Mouse (Mus musculus) G1E (cell line): Measurements from ENCODE around the gene Phf21b. TPM values are rescaled to one million over a fixed set of nuclear protein-coding genes. Genes with fewer than 3 reads are reported as not detected.

Experiments
- ATAC-seq: 2 replicates; pipeline ENCODE4 v1.8.0; 2016; ENCODE audit warnings: mild to moderate bottlenecking; ENCODE audit not compliant: insufficient number of reproducible peaks, poor library complexity, low FRiP score, severe bottlenecking; ENCODE audit errors: extremely low read depth
- DNase-seq: peaks from one replicate; pipeline ENCODE4 v3.0.0; 2012; ENCODE audit warnings: low spot score
- H3K27me3 ChIP-seq: 2 replicates; pipeline ENCODE4 v1.6.1; 2012; ENCODE audit warnings: mild to moderate bottlenecking, low read length, inconsistent platforms; ENCODE audit not compliant: insufficient read depth
- H3K36me3 ChIP-seq: replicated peaks from 2 replicates; pipeline ENCODE3; 2012; ENCODE audit warnings: mild to moderate bottlenecking, inconsistent platforms
- H3K4me1 ChIP-seq: 2 replicates; pipeline ENCODE4 v1.6.1; 2012; ENCODE audit warnings: low read depth, low read length, inconsistent platforms, mixed read lengths; ENCODE audit not compliant: insufficient read depth
- H3K4me3 ChIP-seq: 2 replicates; pipeline ENCODE4 v1.5.1; 2012; ENCODE audit warnings: low read depth, mild to moderate bottlenecking, inconsistent platforms, low read length, moderate library complexity, mixed read lengths
- H3K9me3 ChIP-seq: replicated peaks from 2 replicates; pipeline ENCODE4 v1.6.1; 2012; ENCODE audit warnings: inconsistent platforms
- CTCF ChIP-seq: IDR thresholded peaks from 2 replicates; pipeline ENCODE4 v1.5.1; 2012; ENCODE audit warnings: low read depth, low read length, inconsistent platforms, mixed read lengths
- GATA1 ChIP-seq: IDR thresholded peaks from 2 replicates; pipeline ENCODE4 v1.6.1; 2012; ENCODE audit warnings: borderline replicate concordance, low read length, inconsistent platforms, mixed read lengths
- GATA2 ChIP-seq: IDR thresholded peaks from 2 replicates; pipeline ENCODE4 v1.6.1; 2012; ENCODE audit warnings: low read depth, low read length, inconsistent platforms, borderline replicate concordance
- POLR2AphosphoS5 ChIP-seq: IDR thresholded peaks from 2 replicates; pipeline ENCODE4 v1.6.1; 2012; ENCODE audit warnings: low read depth, low read length, inconsistent platforms; ENCODE audit not compliant: insufficient replicate concordance
- TAL1 ChIP-seq: conservative IDR thresholded peaks from 2 replicates; pipeline ENCODE4 v1.6.1; 2012; ENCODE audit warnings: low read depth, low read length, inconsistent platforms, mixed read lengths
- polyA plus RNA-seq: library from polyadenylated mRNA; stranded (reverse); fragments of >175 nt; gene quantifications from 2 replicates; pipeline ENCODE4 v1.2.3, GENCODE M21; 2012
- total RNA-seq, 2 experiments: library from RNA; stranded (forward) in 1 of 2; stranded (reverse) in 1 of 2; fragments of 200-1000 nt in 1 of 2; fragments of >200 nt in 1 of 2; fragmentation: Nextera tagmentation in 1 of 2; gene quantifications; 2 replicates each; pipeline ENCODE4 v1.2.3; 2014 to 2017

Phf21b gene
- total and polyA plus RNA-seq, 3 experiments = 0.27 TPM; not detected in 2

- Histone ChIP-seq H3K4me3 (no peak overlapping the region), H3K36me3 (no peaks in the 10 kb centered on the region), H3K27me3 (no peaks in the 10 kb centered on the region), H3K9me3 (peaks cover 27% of the 10 kb centered on the region), H3K4me1 (no peaks in the 10 kb centered on the region)
- TF ChIP-seq GATA2 (no peak), CTCF (no peak), TAL1 (no peak), POLR2AphosphoS5 (no peak), GATA1 (no peak)
- ATAC-seq (no peak), DNase-seq (no peak)
These were observed 32.2 kb upstream of the Phf21b start for GRCm38 (mm10) chr15:84888066-84888465.

- no peaks in the 10 kb centered on the region for H3K27me3 ChIP-seq
These were observed 21.4 kb upstream of the Phf21b start for GRCm38 (mm10) chr15:84877029-84877815.

GRCm38 (mm10) chr15:84873867-84874266, 18.0 kb upstream of the Phf21b start:
- TF ChIP-seq TAL1 = no peak
- TF ChIP-seq CTCF = no peak
- TF ChIP-seq GATA1 = no peak
- TF ChIP-seq POLR2AphosphoS5 = no peak
- no peak for TF ChIP-seq GATA2
- DNase-seq = no peak
- no peaks in the 10 kb centered on the region for H3K27me3 ChIP-seq
- no peak for ATAC-seq
- H3K9me3 ChIP-seq = peaks cover 51% of the 10 kb centered on the region
- no peaks in the 10 kb centered on the region for H3K36me3 ChIP-seq
- no peak overlapping the region for H3K4me3 ChIP-seq
- H3K4me1 ChIP-seq = no peaks in the 10 kb centered on the region

More at GRCm38 (mm10) chr15:84877029-84877815, 21.4 kb upstream of the Phf21b start:
- ATAC-seq = no peak
- Histone ChIP-seq H3K4me1 (no peaks in the 10 kb centered on the region), H3K9me3 (peaks cover 38% of the 10 kb centered on the region), H3K4me3 (no peak overlapping the region), H3K36me3 (no peaks in the 10 kb centered on the region)
- no peak for DNase-seq
- TF ChIP-seq GATA1 = no peak
- TF ChIP-seq GATA2 = no peak
- TF ChIP-seq POLR2AphosphoS5 = no peak
- TF ChIP-seq TAL1 = no peak
- no peak for TF ChIP-seq CTCF

- Histone ChIP-seq H3K36me3 (no peaks in the 10 kb centered on the region), H3K4me3 (no peak overlapping the region), H3K27me3 (no peaks in the 10 kb centered on the region), H3K4me1 (no peaks in the 10 kb centered on the region), H3K9me3 (peaks cover 45% of the 10 kb centered on the region)
- no peak for TF ChIP-seq POLR2AphosphoS5
- no peak for TF ChIP-seq TAL1
- no peak for TF ChIP-seq CTCF
- TF ChIP-seq GATA2 = no peak
- TF ChIP-seq GATA1 = no peak
- DNase-seq (no peak), ATAC-seq (no peak)
These were observed 17.2 kb upstream of the Phf21b start for GRCm38 (mm10) chr15:84873079-84873478.

- ATAC-seq = no peak
- no peak for DNase-seq
These were observed 16.0 kb upstream of the Phf21b start for GRCm38 (mm10) chr15:84871802-84872201.

GRCm38 (mm10) chr15:84861911-84862310, 6.1 kb upstream of the Phf21b start:
- Histone ChIP-seq H3K9me3 (peaks cover 83% of the 10 kb centered on the region), H3K27me3 (no peaks in the 10 kb centered on the region), H3K4me3 (no peak overlapping the region), H3K36me3 (no peaks in the 10 kb centered on the region), H3K4me1 (no peaks in the 10 kb centered on the region)
- ATAC-seq = no peak
- TF ChIP-seq TAL1 (no peak), POLR2AphosphoS5 (no peak), GATA1 (no peak), CTCF (no peak), GATA2 (no peak)
- no peak for DNase-seq

More at GRCm38 (mm10) chr15:84871802-84872201, 16.0 kb upstream of the Phf21b start:
- Histone ChIP-seq H3K27me3 (no peaks in the 10 kb centered on the region), H3K9me3 (peaks cover 45% of the 10 kb centered on the region), H3K36me3 (no peaks in the 10 kb centered on the region), H3K4me1 (no peaks in the 10 kb centered on the region), H3K4me3 (no peak overlapping the region)
- TF ChIP-seq GATA1 (no peak), POLR2AphosphoS5 (no peak), TAL1 (no peak), CTCF (no peak), GATA2 (no peak)
